Mouse (Mus musculus) olfactory bulb, adult 2 months (tissue): ENCODE results near the gene Tbx1.

ENCODE experiments used
- CTCF ChIP-seq: fragments of 200-500 bp; IDR thresholded peaks from 2 replicates; pipeline ENCODE4 v1.5.1; 2012; ENCODE audit warnings: low read depth, mild to moderate bottlenecking, low read length, moderate library complexity; ENCODE audit not compliant: insufficient read depth
- POLR2A ChIP-seq: fragments of 200-500 bp; IDR thresholded peaks from 2 replicates; pipeline ENCODE4 v1.6.1; 2012; ENCODE audit warnings: mild to moderate bottlenecking, low read depth, low read length, moderate library complexity; ENCODE audit not compliant: insufficient read depth

GRCm38 (mm10) chr16:18556461-18556860 lies 34.0 kb downstream of the Tbx1 start:
- TF ChIP-seq CTCF (no peak), POLR2A (no peak)
